Mouse (Mus musculus): Measurements from ENCODE around the gene Aipl1.
"Not testable (repeated sequence)": the region's sequence is repeated elsewhere in the genome, so short reads cannot be mapped to it uniquely, and the experiment has no call there.

The Aipl1 gene

GRCm38 (mm10) chr11:72011955-72012354 is 25.4 kb downstream of the Aipl1 start:
- DNase-seq = no peak

DNA sequence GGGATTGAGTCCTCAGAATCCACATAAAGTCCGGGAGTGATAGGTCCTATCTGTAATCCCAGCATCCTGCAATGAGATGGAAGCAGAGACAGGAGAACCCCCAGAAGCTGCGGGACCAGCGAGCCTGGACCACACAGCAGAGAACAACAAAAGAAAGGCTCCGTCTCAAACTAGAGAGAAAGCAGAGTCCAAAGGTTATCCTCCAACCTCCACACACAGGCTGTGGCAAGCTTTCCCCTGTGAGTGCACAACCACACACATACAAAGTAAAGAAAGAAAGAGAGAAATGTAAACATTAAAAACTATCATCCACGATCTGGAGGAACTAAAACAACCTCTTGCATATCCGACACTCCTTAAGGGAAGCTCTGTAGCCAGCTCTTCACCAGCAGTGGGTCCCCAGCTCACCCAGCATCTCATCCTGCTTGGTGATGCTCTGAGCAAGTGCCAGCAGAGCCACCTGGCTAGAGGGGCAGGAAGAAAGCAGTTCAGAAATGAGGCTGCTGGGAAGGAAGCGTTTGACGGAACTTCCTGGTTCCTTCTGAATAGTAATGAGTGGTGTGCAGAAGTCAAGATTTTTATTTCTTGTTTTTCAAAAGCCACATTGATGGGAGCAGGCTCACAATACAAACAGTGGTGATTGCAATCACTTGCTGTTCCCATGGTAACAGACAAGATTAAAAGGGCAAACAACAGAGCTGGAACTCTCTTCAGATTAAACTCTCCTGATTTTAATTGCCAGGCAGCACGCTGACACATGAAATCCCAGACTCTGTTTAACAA is 26.2 kb downstream of the Aipl1 start:
- DNase-seq = no peak

DNA sequence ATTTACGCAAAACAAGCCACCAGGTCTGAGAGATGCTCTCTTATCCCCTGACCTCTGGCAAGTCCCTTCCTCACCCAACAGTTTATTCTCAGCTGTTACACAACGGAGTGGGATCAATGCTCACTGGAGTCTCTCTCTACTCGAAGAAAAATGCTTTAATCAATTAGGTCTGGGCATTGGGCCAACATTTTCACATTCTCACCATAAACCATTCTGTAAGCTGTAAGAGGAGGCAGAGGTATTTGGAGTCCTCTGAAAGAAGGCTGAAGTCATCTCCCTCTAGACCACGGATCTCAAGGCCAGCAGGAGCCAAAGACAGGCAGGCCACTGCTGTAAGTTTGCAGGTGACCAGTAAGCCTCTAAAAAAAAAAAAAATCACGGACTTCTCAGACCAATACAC is 26.9 kb downstream of the Aipl1 start:
- DNase-seq = no peak

DNA sequence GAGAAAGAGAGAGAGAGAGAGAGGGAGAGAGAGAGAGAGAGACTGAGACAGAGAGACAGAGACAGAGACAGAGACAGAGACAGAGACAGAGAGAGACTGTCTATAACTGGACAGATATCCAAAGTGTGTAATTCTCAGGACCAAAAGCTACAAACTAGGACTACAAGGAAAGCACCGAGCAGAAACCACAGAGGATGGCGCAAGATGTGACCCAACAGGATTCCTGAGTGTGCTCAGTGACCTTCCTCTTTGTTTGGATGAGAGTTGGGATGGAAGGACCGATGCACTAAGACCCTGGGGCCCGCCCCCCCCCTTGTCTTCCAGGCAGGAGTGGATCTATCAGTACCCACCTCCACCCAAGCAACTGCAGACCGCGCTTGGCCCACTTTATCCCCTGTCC is 31.8 kb downstream of the Aipl1 start:
- no peak for DNase-seq

DNA sequence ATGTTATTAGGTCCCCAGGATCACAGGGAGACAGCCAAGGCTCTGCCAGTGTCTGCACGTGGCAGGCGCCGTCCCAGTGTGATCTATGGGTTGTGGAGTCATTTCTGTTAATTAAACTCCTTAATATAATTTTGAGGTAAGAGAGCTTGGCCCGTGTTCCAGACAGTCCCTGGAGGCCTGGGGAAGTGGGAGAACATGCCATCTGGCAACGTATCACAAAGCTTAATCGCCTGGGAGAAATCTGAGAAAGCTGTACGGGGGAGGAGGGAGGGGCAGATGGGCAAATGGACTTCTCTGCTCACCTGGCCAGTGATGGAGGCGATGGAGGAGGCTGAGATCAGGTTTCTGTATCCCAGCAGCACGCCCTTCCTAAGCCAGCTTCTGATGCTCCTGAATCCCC is 34.1 kb downstream of the Aipl1 start:
- DNase-seq = no peak

DNA sequence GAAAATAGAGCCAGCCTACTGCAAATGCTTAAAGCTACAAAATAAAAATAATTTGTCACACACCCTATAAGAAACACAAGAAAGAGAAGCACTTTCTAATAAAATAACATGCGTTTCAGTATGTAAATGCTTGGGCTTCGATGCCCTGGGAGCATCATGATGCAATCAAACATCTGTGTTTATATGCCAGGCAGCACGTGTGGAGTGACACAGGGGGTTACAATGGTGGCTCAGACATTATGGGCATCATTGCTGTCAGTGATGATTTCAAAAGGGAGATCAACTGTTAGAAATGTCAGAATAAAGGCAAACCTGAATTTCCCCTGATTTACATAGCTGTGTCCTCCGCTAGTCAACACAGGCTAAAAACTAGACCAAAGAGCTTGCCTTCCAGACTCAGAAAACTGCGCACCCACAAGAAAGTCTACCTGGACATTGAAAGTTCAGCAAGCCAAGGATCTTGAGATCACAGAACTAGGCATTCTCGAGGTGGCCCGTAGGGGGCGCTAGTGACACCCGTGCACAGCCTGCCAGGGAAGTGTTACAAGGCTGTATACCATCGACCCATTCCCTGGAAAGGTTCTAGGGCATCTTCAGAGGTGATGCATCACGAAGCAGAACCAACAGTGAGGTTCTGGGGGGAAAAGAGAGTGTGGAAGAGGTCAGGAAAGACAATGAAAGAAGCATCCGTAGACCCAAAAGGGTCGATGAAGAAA is 35.0 kb downstream of the Aipl1 start:
- no peak for DNase-seq

DNA sequence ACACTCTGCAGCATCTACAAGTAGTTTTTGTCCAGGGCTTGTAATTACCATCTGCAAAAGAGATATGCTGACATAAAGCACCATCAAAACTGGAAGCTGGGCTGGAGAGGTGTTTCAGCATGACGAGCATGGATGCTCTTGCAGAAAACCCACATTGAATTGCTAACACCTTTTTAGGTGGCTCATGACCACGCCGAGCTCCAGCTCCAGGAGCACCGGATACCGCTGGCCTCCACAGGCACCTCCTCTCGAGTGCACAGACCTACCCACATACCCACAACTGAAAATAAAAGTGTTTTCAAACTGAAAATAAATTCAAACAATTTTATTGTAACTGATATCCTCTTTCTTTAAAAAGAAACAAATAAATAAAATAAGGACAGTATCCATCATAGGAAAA is 37.1 kb downstream of the Aipl1 start:
- DNase-seq = no peak

GRCm38 (mm10) chr11:71996805-71997204 is 40.5 kb downstream of the Aipl1 start:
- no peak for DNase-seq

DNA sequence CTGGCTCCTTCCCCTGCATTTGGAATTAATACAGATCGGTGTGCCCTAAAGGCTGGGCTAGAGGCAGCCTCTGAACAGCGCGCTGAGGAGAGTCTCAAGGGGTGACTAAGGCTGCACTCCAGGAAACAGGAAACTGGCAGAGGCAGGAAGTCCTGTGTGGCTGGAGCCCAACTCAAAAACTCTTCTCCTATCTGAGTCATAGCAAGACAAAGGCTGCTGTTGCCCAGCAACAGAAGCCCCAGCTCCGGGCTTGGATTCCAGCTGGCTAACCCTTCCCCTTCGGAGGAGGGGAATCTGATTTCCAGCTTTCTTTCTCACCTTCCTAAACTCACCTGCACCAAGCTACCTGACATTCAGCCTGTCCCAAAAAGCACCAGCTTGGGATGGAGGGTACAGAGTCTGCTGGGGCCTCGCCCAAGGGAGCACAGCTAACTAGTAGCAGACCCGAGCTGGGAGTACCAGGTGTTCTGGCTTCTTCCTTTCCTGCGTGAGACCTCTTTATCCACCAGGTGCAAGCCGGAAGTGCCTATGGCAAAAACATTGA is 41.3 kb downstream of the Aipl1 start:
- peak; percentile 67 for DNase-seq

- DNase-seq = no peak
Measured at GRCm38 (mm10) chr11:71992438-71992837, 44.9 kb downstream of the Aipl1 start.

- no peak for DNase-seq
Measured at GRCm38 (mm10) chr11:71991541-71991940, 45.8 kb downstream of the Aipl1 start.

DNA sequence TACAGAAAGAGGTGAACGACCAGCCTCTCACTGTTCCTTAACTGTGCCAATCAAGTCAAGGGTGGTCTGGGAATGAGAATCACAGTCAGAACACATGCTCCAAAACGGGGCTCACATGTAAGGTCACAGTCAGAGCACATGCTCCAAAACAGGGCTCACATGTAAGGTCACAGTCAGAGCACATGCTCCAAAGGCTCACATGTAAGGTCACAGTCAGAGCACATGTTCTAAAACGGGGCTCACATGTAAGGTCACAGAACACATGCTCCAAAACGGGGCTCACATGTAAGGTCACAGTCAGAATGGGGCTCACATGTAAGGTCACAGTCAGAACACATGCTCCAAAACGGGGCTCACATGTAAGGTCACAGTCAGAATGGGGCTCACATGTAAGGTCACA is 47.9 kb downstream of the Aipl1 start:
- DNase-seq = not testable (repeated sequence)

DNA sequence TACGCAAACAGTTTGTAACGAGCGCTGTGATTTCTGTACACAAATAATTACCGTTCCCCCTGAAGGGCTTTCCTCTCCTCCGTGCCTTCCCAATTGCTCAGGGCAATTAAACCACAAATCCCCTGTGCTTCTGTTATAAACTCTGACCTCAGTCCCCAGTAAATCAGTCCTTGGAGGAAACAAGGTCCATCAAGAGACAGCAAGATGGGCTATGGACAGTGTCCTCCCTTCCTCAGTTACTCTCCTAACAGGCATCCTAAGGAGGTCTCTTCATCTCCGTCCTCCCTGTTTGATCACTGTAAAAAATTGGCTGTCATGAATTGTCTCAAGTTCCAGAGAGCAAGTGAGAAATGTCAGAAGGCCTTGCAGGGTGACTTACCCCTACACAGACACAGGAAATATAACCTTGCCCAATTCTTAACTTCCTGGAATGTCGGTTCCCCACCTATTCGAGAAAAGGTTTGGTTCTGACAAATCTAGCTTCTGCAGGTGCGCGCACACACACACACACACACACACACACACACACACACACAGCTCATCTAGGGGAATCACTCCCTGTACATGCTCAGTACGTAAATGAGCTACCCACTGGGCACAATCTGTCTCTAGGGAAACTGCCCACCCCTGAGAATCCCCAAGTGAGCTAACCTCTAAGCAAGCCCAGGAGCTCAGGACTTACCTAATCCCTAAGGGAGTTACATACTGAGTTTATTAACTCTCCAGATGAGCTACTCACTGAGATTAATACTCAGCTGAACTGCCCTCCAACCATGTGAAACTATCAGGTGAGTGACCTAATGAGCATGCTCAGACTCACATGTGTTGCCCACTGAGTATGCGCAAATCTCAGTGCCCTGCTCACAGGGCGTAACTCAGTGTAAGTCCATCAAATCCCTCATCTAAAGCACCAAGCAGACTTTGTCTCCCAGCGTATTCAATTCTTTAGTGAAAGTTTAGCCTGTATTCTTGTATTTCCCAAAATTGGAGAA is 49.9 kb downstream of the Aipl1 start:
- no peak for DNase-seq

- DNase-seq = no peak
Measured at GRCm38 (mm10) chr11:71985783-71986182, 51.5 kb downstream of the Aipl1 start.

DNA sequence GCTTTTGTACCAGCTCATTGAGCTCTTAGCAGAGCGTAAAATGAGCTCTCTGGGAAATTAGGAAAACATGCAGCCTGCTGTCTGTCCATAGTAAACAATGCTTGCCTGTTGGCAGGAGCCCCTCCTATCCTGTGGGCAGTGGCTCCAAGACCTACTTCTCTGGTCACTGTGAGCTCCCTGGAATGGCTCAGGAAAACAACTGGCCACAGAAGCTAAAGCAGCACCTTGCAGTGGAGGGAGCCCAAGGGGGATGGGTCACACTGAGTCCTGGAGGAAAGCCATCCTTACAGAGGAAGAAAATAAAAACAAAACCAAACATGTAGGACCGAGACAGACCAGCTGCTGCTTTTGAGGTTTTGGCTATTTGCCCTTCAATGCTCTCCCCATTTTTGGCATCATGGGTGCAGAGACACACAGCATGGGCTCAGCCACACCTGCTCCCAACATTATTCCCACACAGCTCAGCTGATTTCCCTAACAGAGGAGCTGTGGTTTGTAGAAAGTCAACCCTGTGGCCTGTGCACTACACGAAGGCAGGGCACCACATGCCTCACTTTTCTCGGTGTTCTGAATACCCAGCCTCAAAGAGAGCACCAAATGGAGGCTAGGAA is 52.1 kb downstream of the Aipl1 start:
- no peak for DNase-seq

DNA sequence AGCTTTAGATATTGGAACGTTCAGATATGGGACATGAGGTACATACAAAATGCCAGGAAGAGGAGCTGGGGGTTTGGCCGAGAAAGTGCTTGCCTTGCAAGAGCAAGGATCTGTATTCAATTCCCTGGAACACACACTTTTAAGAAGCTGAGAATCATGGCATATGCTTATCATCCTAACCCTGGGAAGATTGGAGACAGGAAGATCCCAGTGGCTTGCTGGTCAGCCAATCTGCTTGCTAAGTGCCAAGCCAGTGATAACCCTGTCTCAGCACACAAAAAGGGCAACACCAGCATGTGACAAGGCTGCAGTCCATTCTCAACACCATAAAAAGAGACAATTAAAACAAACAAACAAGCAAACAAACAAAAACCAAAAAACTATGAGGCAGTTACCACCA is 53.2 kb downstream of the Aipl1 start:
- no peak for DNase-seq
